Mouse (Mus musculus) neural tube, embryonic 15.5 days (tissue): ENCODE data around the gene Ift46. TPM values are rescaled to one million over a fixed set of nuclear protein-coding genes. Genes with fewer than 3 reads are reported as not detected.

Source experiments
- ATAC-seq: fragments of 200-750 bp; cut with Nextera tagmentation; 2 replicates; pipeline ENCODE4 v1.8.0; 2017; ENCODE audit warnings: mild to moderate bottlenecking, moderate TSS enrichment, moderate library complexity; ENCODE audit not compliant: low FRiP score
- H3K27ac ChIP-seq: fragments of 300-500 bp; sonication (generic); replicated peaks from 2 replicates; pipeline ENCODE4 v1.5.1; 2015; ENCODE audit warnings: mild to moderate bottlenecking, inconsistent platforms
- H3K27me3 ChIP-seq: fragments of 300-500 bp; sonication (generic); replicated peaks from 2 replicates; pipeline ENCODE4 v1.6.1; 2015; ENCODE audit warnings: inconsistent platforms
- H3K36me3 ChIP-seq: fragments of 300-500 bp; sonication (generic); 2 replicates; pipeline ENCODE4 v1.6.1; 2015; ENCODE audit warnings: inconsistent platforms
- H3K4me1 ChIP-seq: fragments of 300-500 bp; sonication (generic); 2 replicates; pipeline ENCODE4 v1.6.1; 2015; ENCODE audit warnings: inconsistent platforms
- H3K4me2 ChIP-seq: fragments of 300-500 bp; sonication (generic); 2 replicates; pipeline ENCODE4 v1.6.1; 2015; ENCODE audit warnings: inconsistent platforms, mild to moderate bottlenecking, moderate library complexity
- H3K4me3 ChIP-seq: fragments of 300-500 bp; sonication (generic); replicated peaks from 2 replicates; pipeline ENCODE4 v1.5.1; 2015; ENCODE audit warnings: mild to moderate bottlenecking, inconsistent platforms
- H3K9ac ChIP-seq: fragments of 300-500 bp; sonication (generic); replicated peaks from 2 replicates; pipeline ENCODE4 v1.6.1; 2015; ENCODE audit warnings: mild to moderate bottlenecking, inconsistent platforms
- H3K9me3 ChIP-seq: fragments of 300-500 bp; sonication (generic); replicated peaks from 2 replicates; pipeline ENCODE4 v1.6.1; 2016; ENCODE audit warnings: inconsistent platforms
- WGBS: fragments of 180-500 bp; shearing (Covaris S2); methylation state at CpG from one replicate; pipeline ENCODE4 v1.1.7; 2015; ENCODE audit warnings: mixed read lengths; 5-methylcytosine and 5-hydroxymethylcytosine counted together
- polyA plus RNA-seq: library from polyadenylated mRNA; unstranded; fragments of >200 nt; fragmentation: Nextera tagmentation; extraction: Ambion mirVana; gene quantifications from 2 replicates; pipeline ENCODE4 v1.2.1, GENCODE M21; 2015

The Ift46 gene
- 133 and 136 TPM in 2 replicates for polyA plus RNA-seq

DNA sequence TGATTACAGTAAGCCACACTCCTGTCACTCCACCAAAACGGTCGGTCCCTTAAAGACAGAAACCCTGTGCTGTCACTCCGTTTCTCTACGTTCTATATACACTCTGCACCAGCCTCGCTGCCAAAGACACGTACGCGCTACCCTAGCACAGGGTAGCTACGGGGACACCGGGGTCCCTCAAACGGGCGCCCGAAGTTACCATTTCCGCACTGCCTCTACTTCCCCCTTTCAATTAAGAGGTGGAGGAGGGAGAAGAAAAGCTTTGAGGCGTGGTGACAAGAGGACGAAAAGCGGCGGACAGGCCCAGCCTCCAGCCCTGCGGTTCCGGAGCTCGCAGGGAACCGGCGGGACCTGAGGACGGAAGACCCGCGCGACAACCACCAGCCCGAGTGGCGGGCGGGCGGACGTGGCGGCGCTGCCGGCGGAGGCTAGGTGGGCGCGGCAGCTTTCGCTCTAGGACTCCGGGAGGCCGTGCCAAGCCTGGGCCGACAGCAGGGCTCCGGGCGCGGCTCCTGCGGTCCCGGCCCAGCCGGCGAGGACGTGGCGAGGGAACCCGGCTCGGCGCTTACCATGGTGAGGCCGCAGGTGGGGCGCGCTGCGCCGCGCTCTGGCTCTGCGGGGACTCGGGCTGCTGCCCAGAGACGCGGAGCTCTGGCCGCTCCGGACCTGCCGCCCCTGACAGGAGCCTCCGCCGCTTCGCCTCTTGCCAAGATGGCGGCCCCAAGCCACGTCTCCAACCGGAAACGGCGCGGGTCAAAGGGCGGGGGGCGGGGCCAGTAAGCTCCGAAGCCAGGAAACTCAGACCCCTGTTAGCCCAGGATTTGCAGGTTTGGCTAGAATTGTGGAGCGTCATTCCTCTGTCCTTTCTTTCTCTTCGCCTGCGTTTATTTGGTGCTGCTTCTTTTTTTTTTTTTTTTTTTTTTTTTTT, at the start of gene Ift46, which contains the start of gene Arcn1:
Ift46 (plus strand) TSS at position 808 of the 928 bp plus-strand sequence.
Arcn1 (minus strand) TSS at position 745 of the 928 bp plus-strand sequence.
- no peaks in the 10 kb centered on the region for H3K36me3 ChIP-seq
- peak within 1 kb of the TSS; percentile 76 for H3K4me2 ChIP-seq
- H3K27ac ChIP-seq, result peak within 1 kb of the TSS; percentile 98
- no peaks in the 10 kb centered on the region for H3K9me3 ChIP-seq
- H3K4me1 ChIP-seq, result peaks cover 33% of the 10 kb centered on the region
- H3K4me3 ChIP-seq, result peak within 1 kb of the TSS; percentile 97
- under 1% methylated on average over 82 of the region's 82 CpGs for WGBS
- ATAC-seq, result peak; percentile 94
- no peaks in the 10 kb centered on the region for H3K27me3 ChIP-seq
- H3K9ac ChIP-seq, result peak within 1 kb of the TSS; percentile 97

DNA sequence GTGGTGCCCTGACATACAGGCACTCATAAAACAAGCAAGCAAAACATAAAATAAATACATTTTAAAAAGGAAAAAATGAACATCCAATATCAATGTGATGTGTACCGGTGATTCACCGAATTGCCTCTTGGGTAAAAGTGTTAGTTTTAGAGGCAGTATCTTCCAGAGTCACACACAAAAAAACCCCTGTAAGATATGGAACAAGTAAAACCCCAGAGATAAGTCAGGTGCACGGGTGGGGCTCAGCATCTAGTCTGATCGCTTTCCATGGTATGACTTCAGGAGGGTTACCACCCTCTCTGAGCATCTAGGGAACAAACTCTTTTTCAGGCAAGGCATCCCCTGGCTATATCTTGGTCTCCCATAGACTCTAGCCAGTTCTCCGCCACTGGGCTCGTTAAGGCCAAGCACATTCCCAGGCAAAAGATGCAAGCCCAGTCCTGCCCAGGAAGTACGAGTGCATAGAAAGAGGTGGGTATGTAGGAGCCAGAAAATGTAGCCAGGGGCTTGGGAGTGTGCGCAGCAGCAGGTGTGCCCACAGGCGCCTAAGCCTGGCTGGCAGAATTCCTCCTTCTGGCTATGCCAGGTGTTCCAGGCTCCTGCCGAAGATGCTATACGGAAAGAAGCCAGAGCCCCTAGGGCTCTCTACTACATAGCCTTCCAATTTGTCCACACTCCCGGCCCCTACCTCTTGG, 48.6 kb upstream of the Ift46 start:
- H3K36me3 ChIP-seq, result peaks cover 31% of the 10 kb centered on the region
- H3K4me1 ChIP-seq, result peaks cover 61% of the 10 kb centered on the region
- H3K4me3 ChIP-seq, result no peak overlapping the region
- no peak for ATAC-seq
- H3K27me3 ChIP-seq, result no peaks in the 10 kb centered on the region
- H3K9ac ChIP-seq, result no peak overlapping the region; the same call in 1 of the 2 replicates
- whole genome bisulfite sequencing, result 81% methylated on average over 12 of the region's 12 CpGs
- H3K27ac ChIP-seq, result 0 out of 2 replicates have a peak overlapping the region, but pooled peaks have one; percentile 5
- H3K4me2 ChIP-seq, result peak overlapping the region; percentile 91
- H3K9me3 ChIP-seq, result no peaks in the 10 kb centered on the region

GRCm38 (mm10) chr9:44719632-44720357, 47.9 kb upstream of the Ift46 start:
- 62% methylated on average over 8 of the region's 8 CpGs for WGBS
- Histone ChIP-seq H3K36me3 (peaks cover 26% of the 10 kb centered on the region), H3K4me1 (peaks cover 68% of the 10 kb centered on the region), H3K4me2 (peak overlapping the region; percentile 91), H3K4me3 (peak overlapping the region; percentile 70), H3K9ac (peak overlapping the region; percentile 83), H3K27ac (peak overlapping the region; percentile 83; the same call in 1 of the 2 replicates), H3K9me3 (no peaks in the 10 kb centered on the region), H3K27me3 (no peaks in the 10 kb centered on the region)
- no peak for ATAC-seq

DNA sequence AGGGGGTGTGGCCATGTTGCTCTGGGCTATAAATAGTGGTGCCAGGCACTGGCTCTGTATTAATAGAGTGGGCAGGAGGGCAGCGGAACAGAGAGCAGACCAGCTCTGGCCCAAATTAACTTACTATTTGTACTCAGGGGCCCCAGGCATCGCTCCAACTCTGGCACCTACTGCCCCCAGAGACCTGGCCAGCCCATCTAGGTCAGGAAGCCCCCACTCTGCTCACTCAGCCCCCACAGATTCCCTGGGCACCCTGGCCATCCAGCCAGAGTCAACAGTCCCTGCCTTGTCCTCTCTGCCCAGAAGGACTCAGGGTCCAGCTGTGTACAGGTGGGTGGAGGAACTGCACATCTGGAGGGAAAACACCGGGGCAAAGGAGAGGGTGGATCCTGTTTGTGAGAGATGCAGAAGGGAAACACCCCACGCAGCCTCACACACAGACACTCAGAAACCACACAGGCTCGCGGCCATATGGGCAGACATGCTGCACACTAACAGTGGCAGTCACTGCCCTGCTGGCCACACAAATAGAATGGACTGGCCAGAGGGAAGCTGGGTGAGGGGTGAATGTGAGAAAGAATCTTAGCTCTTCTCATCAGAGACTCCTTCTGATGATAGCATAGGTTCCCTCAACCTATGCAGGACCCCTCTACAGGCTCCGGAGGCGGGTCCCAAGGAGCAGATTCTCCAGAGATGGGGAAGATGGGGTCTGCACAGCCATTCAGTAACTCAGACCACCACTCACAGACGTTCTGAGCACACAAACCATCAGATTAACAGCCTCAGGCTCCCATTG, 47.2 kb upstream of the Ift46 start:
- peaks cover 75% of the 10 kb centered on the region for H3K4me1 ChIP-seq
- WGBS, result 10% methylated on average over 9 of the region's 9 CpGs
- H3K4me3 ChIP-seq, result peak overlapping the region; percentile 70
- ATAC-seq, result peak; percentile 32
- peak overlapping the region; percentile 83 for H3K9ac ChIP-seq
- peaks cover 20% of the 10 kb centered on the region for H3K36me3 ChIP-seq
- H3K9me3 ChIP-seq, result no peaks in the 10 kb centered on the region
- no peaks in the 10 kb centered on the region for H3K27me3 ChIP-seq
- peak overlapping the region; percentile 83 for H3K27ac ChIP-seq
- peak overlapping the region; percentile 91 for H3K4me2 ChIP-seq

GRCm38 (mm10) chr9:44721154-44721876, 46.4 kb upstream of the Ift46 start:
- Histone ChIP-seq H3K4me2 (peak overlapping the region; percentile 91), H3K27me3 (no peaks in the 10 kb centered on the region), H3K9ac (peak overlapping the region; percentile 83), H3K9me3 (no peaks in the 10 kb centered on the region), H3K27ac (peak overlapping the region; percentile 83), H3K4me1 (peaks cover 81% of the 10 kb centered on the region), H3K4me3 (peak overlapping the region; percentile 70), H3K36me3 (peaks cover 12% of the 10 kb centered on the region)
- ATAC-seq, result peak; percentile 85
- 2% methylated on average over 38 of the region's 40 CpGs for WGBS

DNA sequence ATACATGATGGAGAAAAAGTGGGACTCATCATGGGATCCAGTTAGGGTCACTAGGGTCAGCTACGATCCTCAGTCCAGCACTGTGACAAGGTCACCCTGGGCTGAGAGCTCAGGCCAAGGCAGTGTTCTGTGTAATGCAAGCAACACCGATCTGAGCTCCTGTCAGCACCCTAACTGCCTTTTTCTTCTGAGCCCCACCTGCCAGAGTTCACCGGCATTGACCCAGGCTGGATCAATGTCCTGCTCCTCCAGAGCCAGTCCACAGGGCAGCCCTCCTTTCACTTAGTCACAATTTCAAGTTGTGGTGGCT, 45.9 kb upstream of the Ift46 start:
- Histone ChIP-seq H3K36me3 (peaks cover 7% of the 10 kb centered on the region; the same call in 1 of the 2 replicates), H3K4me3 (peak overlapping the region; percentile 70; the same call in 1 of the 2 replicates), H3K27me3 (no peaks in the 10 kb centered on the region), H3K9ac (no peak overlapping the region), H3K4me2 (peak overlapping the region; percentile 91), H3K9me3 (no peaks in the 10 kb centered on the region), H3K27ac (peak overlapping the region; percentile 83), H3K4me1 (peaks cover 86% of the 10 kb centered on the region)
- ATAC-seq, result no peak
- 87% methylated on average over 3 of the region's 3 CpGs for WGBS

DNA sequence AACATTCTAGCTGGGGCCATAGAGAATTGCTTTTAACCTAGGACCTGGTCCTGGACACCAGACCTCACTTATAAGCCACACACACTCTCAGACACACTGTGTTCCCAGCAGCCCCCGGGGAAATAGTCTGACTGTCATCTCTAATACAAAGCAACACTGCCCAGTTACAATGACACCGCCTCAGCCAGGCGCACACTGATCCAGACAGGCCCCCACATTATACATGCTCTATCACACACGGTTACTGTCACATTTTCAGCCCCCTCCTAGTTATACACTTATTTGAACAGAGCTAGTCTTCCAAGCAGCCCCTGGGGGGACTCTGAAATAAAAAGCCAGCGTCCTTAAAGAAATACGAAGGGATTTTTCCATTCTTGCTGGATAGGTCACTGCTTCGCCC, 45.1 kb upstream of the Ift46 start:
- H3K4me1 ChIP-seq, result peaks cover 85% of the 10 kb centered on the region
- ATAC-seq, result no peak
- H3K27ac ChIP-seq, result peak overlapping the region; percentile 38; the same call in 1 of the 2 replicates
- no peaks in the 10 kb centered on the region for H3K9me3 ChIP-seq
- H3K4me2 ChIP-seq, result no peak overlapping the region
- no peak overlapping the region for H3K4me3 ChIP-seq
- WGBS, result 47% methylated on average over 7 of the region's 7 CpGs
- H3K27me3 ChIP-seq, result no peaks in the 10 kb centered on the region
- H3K36me3 ChIP-seq, result 0 out of 2 replicates have a peak, but pooled peaks cover 1% of the 10 kb centered on the region
- no peak overlapping the region for H3K9ac ChIP-seq

GRCm38 (mm10) chr9:44723008-44723407, 44.7 kb upstream of the Ift46 start:
- WGBS, result 39% methylated on average over 7 of the region's 7 CpGs
- Histone ChIP-seq H3K27ac (peak overlapping the region; percentile 38; the same call in 1 of the 2 replicates), H3K4me1 (peaks cover 81% of the 10 kb centered on the region), H3K9me3 (no peaks in the 10 kb centered on the region), H3K9ac (no peak overlapping the region), H3K4me3 (no peak overlapping the region), H3K36me3 (no peaks in the 10 kb centered on the region), H3K4me2 (no peak overlapping the region), H3K27me3 (no peaks in the 10 kb centered on the region)
- ATAC-seq, result no peak

DNA sequence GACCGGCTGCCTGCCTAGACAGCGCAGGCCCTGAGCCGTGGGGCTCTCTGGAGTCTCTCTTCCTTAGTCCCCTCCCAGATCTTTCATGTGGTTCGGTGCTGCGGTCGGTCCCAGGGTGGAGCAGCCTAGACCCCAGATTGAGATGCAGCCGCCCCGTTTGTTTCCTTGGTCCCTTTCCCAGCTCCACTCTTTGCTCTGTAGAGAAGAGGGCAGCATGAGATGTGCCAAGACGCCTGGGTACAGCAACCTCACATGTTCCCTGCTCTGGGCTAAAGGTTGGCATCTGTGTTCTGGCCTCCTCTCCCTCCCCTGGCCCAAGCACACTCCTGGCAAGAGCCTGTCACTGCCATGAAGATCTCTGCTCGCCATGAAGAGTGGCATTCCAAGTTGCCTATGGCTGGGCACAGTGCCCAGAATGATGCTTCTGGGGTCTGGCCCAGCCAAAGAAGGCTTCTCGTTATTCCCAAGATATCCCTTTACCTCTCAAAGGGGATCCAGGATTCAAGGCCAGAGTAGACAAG, 44.1 kb upstream of the Ift46 start:
- H3K4me3 ChIP-seq, result no peak overlapping the region
- no peak overlapping the region for H3K4me2 ChIP-seq
- no peaks in the 10 kb centered on the region for H3K27me3 ChIP-seq
- no peak for ATAC-seq
- peaks cover 77% of the 10 kb centered on the region for H3K4me1 ChIP-seq
- H3K36me3 ChIP-seq, result no peaks in the 10 kb centered on the region
- H3K9me3 ChIP-seq, result no peaks in the 10 kb centered on the region
- H3K27ac ChIP-seq, result peak overlapping the region; percentile 38
- 63% methylated on average over 11 of the region's 11 CpGs for WGBS
- no peak overlapping the region for H3K9ac ChIP-seq

DNA sequence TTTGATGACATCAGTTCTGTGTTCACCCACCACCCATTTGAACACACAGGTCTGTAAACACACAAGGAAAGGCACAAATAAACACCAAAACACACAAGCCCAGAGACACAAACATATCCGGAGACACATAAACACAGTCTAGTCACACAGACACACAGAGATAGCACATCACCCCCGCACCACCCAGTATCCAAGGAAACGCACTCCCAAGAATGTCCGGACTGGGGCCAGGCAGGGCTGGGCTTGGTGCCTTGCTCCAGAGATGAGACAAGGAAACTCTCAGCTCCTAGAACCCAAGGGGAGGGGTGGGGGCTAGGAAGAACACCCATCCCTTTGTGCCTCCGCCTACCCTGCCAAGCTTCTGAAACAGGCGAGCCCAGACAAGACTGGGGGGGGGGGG, 43.5 kb upstream of the Ift46 start:
- ATAC-seq, result no peak; the same call in 1 of the 2 replicates
- H3K27ac ChIP-seq, result peak overlapping the region; percentile 38
- H3K4me3 ChIP-seq, result no peak overlapping the region
- 40% methylated on average over 6 of the region's 6 CpGs for WGBS
- H3K9me3 ChIP-seq, result no peaks in the 10 kb centered on the region
- no peak overlapping the region for H3K9ac ChIP-seq
- no peaks in the 10 kb centered on the region for H3K27me3 ChIP-seq
- H3K4me1 ChIP-seq, result peaks cover 72% of the 10 kb centered on the region
- H3K4me2 ChIP-seq, result no peak overlapping the region
- no peaks in the 10 kb centered on the region for H3K36me3 ChIP-seq
